Mouse (Mus musculus): ENCODE data around the gene Hebp1.

- TF ChIP-seq POLR2A (IDR thresholded peaks at IDR 0.05; ENCODE audit: control insufficient read depth, extremely low read depth, insufficient read depth, low read length, poor library complexity) (no peak), CTCF (IDR thresholded peaks at IDR 0.05; ENCODE audit: borderline replicate concordance, control insufficient read depth, extremely low read depth, insufficient read depth, low read length, poor library complexity) (no peak)
Observed at GRCm38 (mm10) chr6:135149175-135149574, 48.6 kb downstream of the Hebp1 start.
